Mouse (Mus musculus): ENCODE data around the gene Sobp. TPM values are rescaled to one million over a fixed set of nuclear protein-coding genes. Genes with fewer than 3 reads are reported as not detected.
A peak's percentile ranks its signal among the peaks of the same experiment; 100 is the strongest.

Gene Sobp
- polyA plus RNA-seq, 1 experiment from 2014 or later = 4.5 TPM

DNA sequence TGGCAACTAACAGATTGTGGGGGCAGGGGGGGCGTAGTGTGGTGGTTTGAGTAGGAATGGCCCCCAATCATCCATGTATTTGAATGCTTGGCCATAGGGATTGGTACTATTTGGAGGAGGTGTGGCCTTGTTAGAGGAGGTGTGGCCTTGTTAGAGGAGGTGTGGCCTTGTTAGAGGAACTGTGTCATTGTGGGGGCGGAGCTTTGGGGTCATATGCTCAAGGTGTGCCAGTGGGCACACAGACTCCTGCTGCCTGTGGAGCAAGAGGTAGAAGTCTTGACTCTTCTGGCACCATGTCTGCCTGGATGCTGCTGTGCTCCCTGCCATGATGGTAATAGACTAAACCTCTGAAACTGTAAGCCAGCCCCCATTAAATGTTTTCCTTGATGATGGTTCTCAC is 25.9 kb upstream of the Sobp start:
- no peak overlapping the region for H3K4me2 ChIP-seq (ENCODE audit: low read depth, low read length)
- H3K27ac ChIP-seq (replicated peaks; ENCODE audit: low read depth, low read length) = no peak overlapping the region
- DNase-seq (ENCODE audit: low spot score) = no peak
- no peaks in the 10 kb centered on the region for H3K9me3 ChIP-seq (ENCODE audit: control insufficient read depth, low read length)
- ATAC-seq (ENCODE audit: low read depth) = no peak
- no peaks in the 10 kb centered on the region for H3K27me3 ChIP-seq (replicated peaks; ENCODE audit: control insufficient read depth, insufficient read depth, low read length)
- no peaks in the 10 kb centered on the region for H3K4me1 ChIP-seq (ENCODE audit: control insufficient read depth, insufficient read depth, low read length)
- WGBS = 89% methylated on average over 2 of the region's 2 CpGs
- H3K4me3 ChIP-seq (ENCODE audit: low read depth, low read length) = no peak overlapping the region
- H3K36me3 ChIP-seq (ENCODE audit: control insufficient read depth, insufficient read depth, low read length) = no peaks in the 10 kb centered on the region
- no peak overlapping the region for H3K9ac ChIP-seq (ENCODE audit: low read depth, low read length)

DNA sequence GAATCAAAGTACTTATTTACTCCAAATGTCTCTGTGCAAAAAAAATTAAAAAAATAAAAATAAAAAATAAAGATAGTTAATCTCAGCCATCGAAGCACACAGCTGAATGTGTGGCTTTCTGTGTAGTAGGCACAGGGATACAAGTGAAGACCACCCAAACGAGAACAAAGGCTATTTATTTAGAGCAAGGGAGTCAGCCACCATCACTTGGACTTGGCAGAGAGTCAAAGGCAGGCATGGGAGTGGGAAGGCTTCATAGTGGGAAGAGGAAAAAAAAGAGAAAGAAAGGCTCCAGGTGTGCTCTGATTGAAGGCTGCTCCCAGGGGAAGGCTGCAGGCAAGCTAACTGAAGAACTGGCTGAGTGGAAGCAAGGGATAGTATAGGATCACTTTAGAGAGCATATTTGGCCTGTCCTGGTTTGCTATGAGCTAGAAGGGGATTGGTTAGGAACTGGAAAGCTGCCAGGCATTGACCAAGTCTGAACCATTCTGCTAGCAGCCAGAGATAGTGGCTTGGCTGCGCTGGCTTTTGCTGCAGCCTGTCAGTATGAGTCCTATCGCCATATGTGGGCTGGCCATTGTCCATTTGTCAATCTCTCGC is 6.1 kb upstream of the Sobp start:
- Histone ChIP-seq H3K36me3 (ENCODE audit: control insufficient read depth, insufficient read depth, low read length) (no peaks in the 10 kb centered on the region), H3K4me2 (ENCODE audit: low read depth, low read length) (no peak overlapping the region), H3K9ac (ENCODE audit: low read depth, low read length) (no peak overlapping the region), H3K9me3 (ENCODE audit: control insufficient read depth, low read length) (no peaks in the 10 kb centered on the region), H3K4me1 (ENCODE audit: control insufficient read depth, insufficient read depth, low read length) (0 out of 2 replicates have a peak, but pooled peaks cover 5% of the 10 kb centered on the region), H3K4me3 (ENCODE audit: low read depth, low read length) (no peak overlapping the region), H3K27ac (replicated peaks; ENCODE audit: low read depth, low read length) (no peak overlapping the region), H3K27me3 (replicated peaks; ENCODE audit: control insufficient read depth, insufficient read depth, low read length) (peaks cover 4% of the 10 kb centered on the region; the same call in 1 of the 2 replicates)
- WGBS = 57% methylated on average over 5 of the region's 5 CpGs
- ATAC-seq (ENCODE audit: low read depth) (peak; percentile 33; the same call in 1 of the 2 replicates), DNase-seq (ENCODE audit: low spot score) (peak; percentile 67)

DNA sequence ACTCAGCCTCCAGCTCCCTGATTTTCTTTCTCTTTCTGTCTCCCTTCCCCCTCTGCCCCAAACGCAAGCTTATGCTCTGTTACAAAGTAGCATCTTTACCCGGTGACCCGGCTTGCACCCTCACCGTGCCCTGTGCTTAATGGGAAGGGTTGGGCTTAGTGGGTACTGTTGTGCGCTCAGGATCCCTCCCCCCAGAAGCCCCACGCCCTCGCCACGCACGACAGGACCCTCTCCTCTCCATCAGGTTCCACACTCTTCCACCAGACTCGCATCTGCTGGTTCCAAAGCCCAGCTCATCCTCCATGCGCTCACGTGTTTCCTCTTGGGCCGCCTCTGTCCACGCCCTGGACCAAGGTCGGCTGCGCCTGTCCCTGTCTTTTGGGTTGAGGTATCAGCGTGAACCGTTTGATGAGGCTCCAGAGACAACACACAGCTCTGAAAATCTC is 849 bp upstream of the Sobp start:
- Histone ChIP-seq H3K4me1 (ENCODE audit: control insufficient read depth, insufficient read depth, low read length) (peaks cover 18% of the 10 kb centered on the region), H3K4me3 (ENCODE audit: low read depth, low read length) (peak overlapping the region; percentile 85), H3K27ac (replicated peaks; ENCODE audit: low read depth, low read length) (peak overlapping the region; percentile 84), H3K27me3 (replicated peaks; ENCODE audit: control insufficient read depth, insufficient read depth, low read length) (peaks cover 4% of the 10 kb centered on the region; the same call in 1 of the 2 replicates), H3K36me3 (ENCODE audit: control insufficient read depth, insufficient read depth, low read length) (no peaks in the 10 kb centered on the region), H3K9me3 (ENCODE audit: control insufficient read depth, low read length) (no peaks in the 10 kb centered on the region), H3K9ac (ENCODE audit: low read depth, low read length) (peak overlapping the region; percentile 87), H3K4me2 (ENCODE audit: low read depth, low read length) (peak overlapping the region; percentile 76)
- DNase-seq (ENCODE audit: low spot score) = no peak
- WGBS = under 1% methylated on average over 17 of the region's 18 CpGs
- 0 out of 2 replicates have a peak, but pooled peaks have one; percentile 0 for ATAC-seq (ENCODE audit: low read depth)

DNA sequence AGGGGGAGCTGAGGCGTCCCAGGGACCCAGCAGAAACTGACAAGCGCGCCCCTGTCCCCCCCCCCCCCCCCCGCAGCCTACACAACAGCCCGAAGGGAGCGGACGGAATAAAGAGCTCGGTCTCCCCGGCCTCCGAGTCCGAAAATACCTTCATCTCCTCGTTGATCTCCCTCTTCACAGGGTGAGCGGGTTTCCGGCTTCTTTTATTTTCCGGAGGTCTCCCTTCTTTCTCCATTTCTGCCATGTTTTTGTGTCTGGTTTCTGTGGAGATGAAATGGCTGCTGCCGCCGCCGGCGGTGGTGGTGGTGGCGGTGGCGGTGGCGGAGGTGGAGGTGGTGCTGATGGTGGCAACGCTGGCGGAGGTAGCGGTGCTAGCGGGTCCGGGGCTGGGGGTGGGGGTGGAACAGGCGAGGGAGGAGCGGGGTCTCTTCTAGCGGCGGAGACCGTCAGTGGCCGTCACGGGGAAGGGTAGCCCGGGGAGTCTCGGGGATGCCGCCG is 453 bp downstream of the Sobp start:
- Histone ChIP-seq H3K27ac (replicated peaks; ENCODE audit: low read depth, low read length) (peak overlapping the region; percentile 84), H3K27me3 (replicated peaks; ENCODE audit: control insufficient read depth, insufficient read depth, low read length) (peaks cover 4% of the 10 kb centered on the region; the same call in 1 of the 2 replicates), H3K4me1 (ENCODE audit: control insufficient read depth, insufficient read depth, low read length) (peaks cover 25% of the 10 kb centered on the region), H3K9ac (ENCODE audit: low read depth, low read length) (peak overlapping the region; percentile 87), H3K9me3 (ENCODE audit: control insufficient read depth, low read length) (no peaks in the 10 kb centered on the region), H3K4me3 (ENCODE audit: low read depth, low read length) (peak overlapping the region; percentile 85), H3K4me2 (ENCODE audit: low read depth, low read length) (peak overlapping the region; percentile 76), H3K36me3 (ENCODE audit: control insufficient read depth, insufficient read depth, low read length) (no peaks in the 10 kb centered on the region)
- WGBS = 0% methylated on average over 27 of the region's 38 CpGs
- DNase-seq (ENCODE audit: low spot score) = no peak
- peak; percentile 35; the same call in 1 of the 2 replicates for ATAC-seq (ENCODE audit: low read depth)

DNA sequence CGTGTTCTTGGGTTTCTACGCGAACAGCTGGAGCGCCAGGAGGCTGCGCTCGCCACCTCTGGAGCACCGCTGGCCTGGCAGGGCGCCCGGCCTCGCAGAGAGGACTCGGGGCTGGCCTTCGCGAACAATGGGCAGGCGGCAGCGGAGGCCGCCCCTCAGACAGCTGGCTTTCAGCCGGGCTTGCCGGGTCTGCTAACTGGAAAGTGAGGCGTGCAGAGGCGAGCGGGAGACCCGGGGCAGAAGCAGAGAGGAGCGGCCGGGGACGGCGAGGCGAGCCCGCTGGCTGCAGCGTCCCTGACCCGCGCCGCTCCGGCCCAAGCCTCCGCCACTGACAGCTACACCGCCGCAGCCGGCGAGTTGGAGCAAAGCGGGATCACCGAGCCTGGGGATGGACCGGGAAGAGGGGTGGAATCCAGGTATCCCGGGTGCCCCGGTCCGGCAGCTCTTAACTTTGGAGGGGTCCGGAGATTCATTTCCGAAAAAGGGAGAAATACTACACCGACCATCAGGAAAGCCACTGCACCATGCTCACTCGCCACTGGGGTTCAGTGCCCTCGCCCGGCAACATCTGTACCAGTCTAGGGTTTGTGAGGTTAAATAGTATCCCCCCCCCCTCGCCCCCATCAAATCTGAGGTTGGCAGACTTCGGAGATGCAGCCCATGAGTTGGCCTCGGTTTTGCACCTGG is 1.0 kb downstream of the Sobp start:
- no peaks in the 10 kb centered on the region for H3K9me3 ChIP-seq (ENCODE audit: control insufficient read depth, low read length)
- H3K4me2 ChIP-seq (ENCODE audit: low read depth, low read length) = peak overlapping the region; percentile 76
- DNase-seq (ENCODE audit: low spot score) (peak; percentile 87), ATAC-seq (ENCODE audit: low read depth) (peak; percentile 45)
- peak overlapping the region; percentile 87 for H3K9ac ChIP-seq (ENCODE audit: low read depth, low read length)
- no peaks in the 10 kb centered on the region for H3K36me3 ChIP-seq (ENCODE audit: control insufficient read depth, insufficient read depth, low read length)
- peaks cover 25% of the 10 kb centered on the region for H3K4me1 ChIP-seq (ENCODE audit: control insufficient read depth, insufficient read depth, low read length)
- H3K27ac ChIP-seq (replicated peaks; ENCODE audit: low read depth, low read length) = peak overlapping the region; percentile 84
- H3K27me3 ChIP-seq (replicated peaks; ENCODE audit: control insufficient read depth, insufficient read depth, low read length) = peaks cover 4% of the 10 kb centered on the region; the same call in 1 of the 2 replicates
- H3K4me3 ChIP-seq (ENCODE audit: low read depth, low read length) = peak overlapping the region; percentile 85
- WGBS = 1% methylated on average over 43 of the region's 53 CpGs

DNA sequence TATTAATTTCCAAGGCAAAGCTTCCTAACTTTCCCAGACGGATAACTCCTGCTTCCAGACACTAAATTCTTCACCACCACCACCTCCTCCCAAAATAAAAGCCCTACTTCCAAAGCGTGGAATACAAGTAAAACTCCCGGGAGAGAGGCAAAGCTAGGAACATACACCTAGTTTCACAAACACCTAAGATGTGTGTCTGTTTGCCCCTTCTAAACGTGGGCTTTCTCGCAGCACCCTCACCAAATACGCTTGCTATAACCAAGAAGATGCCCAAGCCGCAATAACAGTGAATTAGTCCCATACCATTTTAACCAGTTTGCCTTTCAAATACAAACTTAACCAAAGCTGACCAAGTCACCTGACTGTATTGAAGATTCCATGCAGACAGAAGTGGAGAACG is 1.8 kb downstream of the Sobp start:
- DNase-seq (ENCODE audit: low spot score) = no peak
- Histone ChIP-seq H3K4me3 (ENCODE audit: low read depth, low read length) (peak overlapping the region; percentile 85), H3K9ac (ENCODE audit: low read depth, low read length) (peak overlapping the region; percentile 87), H3K27me3 (replicated peaks; ENCODE audit: control insufficient read depth, insufficient read depth, low read length) (peaks cover 4% of the 10 kb centered on the region; the same call in 1 of the 2 replicates), H3K4me1 (ENCODE audit: control insufficient read depth, insufficient read depth, low read length) (peaks cover 25% of the 10 kb centered on the region), H3K9me3 (ENCODE audit: control insufficient read depth, low read length) (no peaks in the 10 kb centered on the region), H3K4me2 (ENCODE audit: low read depth, low read length) (peak overlapping the region; percentile 76), H3K36me3 (ENCODE audit: control insufficient read depth, insufficient read depth, low read length) (no peaks in the 10 kb centered on the region), H3K27ac (replicated peaks; ENCODE audit: low read depth, low read length) (peak overlapping the region; percentile 84)
- no peak for ATAC-seq (ENCODE audit: low read depth)
- 3% methylated on average over 8 of the region's 8 CpGs for WGBS

DNA sequence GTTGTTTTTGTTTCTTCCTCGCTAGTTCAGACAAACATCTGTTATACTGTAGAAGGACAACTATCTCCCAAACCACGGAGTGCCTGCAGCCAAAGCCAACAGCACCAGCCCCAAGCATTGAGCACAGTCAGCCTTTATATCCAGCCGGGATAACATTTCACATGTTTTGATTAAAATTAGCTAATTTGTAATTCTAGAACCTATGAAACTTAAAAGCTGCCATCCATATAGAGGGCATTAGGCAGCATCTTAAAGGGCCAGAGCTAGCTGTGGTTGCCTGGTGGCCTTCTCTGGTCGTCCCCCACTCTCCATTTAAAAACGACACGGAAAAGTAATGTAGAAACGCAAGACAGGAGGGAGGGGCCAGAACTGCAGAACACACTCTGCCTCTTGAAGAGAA is 2.3 kb downstream of the Sobp start:
- no peaks in the 10 kb centered on the region for H3K9me3 ChIP-seq (ENCODE audit: control insufficient read depth, low read length)
- peak overlapping the region; percentile 76 for H3K4me2 ChIP-seq (ENCODE audit: low read depth, low read length)
- H3K27me3 ChIP-seq (replicated peaks; ENCODE audit: control insufficient read depth, insufficient read depth, low read length) = peaks cover 4% of the 10 kb centered on the region; the same call in 1 of the 2 replicates
- H3K9ac ChIP-seq (ENCODE audit: low read depth, low read length) = peak overlapping the region; percentile 87; the same call in 1 of the 2 replicates
- WGBS = 3% methylated on average over 7 of the region's 7 CpGs
- peak overlapping the region; percentile 85 for H3K4me3 ChIP-seq (ENCODE audit: low read depth, low read length)
- no peaks in the 10 kb centered on the region for H3K36me3 ChIP-seq (ENCODE audit: control insufficient read depth, insufficient read depth, low read length)
- ATAC-seq (ENCODE audit: low read depth) (no peak), DNase-seq (ENCODE audit: low spot score) (peak; percentile 63)
- H3K27ac ChIP-seq (replicated peaks; ENCODE audit: low read depth, low read length) = peak overlapping the region; percentile 84
- peaks cover 25% of the 10 kb centered on the region for H3K4me1 ChIP-seq (ENCODE audit: control insufficient read depth, insufficient read depth, low read length)

DNA sequence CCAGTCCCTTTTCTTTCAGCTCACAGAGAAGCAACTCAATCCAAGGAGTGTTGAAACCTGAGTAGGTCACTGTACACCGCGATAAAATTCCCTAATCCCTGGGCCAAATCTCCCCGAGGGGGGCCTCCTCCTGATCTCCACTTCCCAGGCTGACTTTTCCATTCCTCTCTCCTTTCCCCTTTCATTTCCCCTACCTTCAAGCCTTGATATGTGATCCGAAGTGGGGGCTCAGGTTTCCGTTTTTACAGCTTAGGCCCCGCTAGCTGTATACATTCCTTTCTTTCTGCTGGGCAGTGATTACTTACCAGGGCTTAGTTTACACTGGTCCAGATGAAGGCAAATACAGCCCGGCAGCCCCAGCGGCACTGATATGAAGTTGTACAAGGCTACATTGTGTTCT is 3.2 kb downstream of the Sobp start:
- H3K4me1 ChIP-seq (ENCODE audit: control insufficient read depth, insufficient read depth, low read length) = peaks cover 25% of the 10 kb centered on the region
- peak overlapping the region; percentile 61 for H3K27ac ChIP-seq (replicated peaks; ENCODE audit: low read depth, low read length)
- 0 out of 2 replicates have a peak, but pooled peaks cover 4% of the 10 kb centered on the region for H3K9me3 ChIP-seq (ENCODE audit: control insufficient read depth, low read length)
- H3K9ac ChIP-seq (ENCODE audit: low read depth, low read length) = peak overlapping the region; percentile 31; the same call in 1 of the 2 replicates
- ATAC-seq (ENCODE audit: low read depth) (peak; percentile 17; the same call in 1 of the 2 replicates), DNase-seq (ENCODE audit: low spot score) (peak; percentile 67)
- H3K4me3 ChIP-seq (ENCODE audit: low read depth, low read length) = peak overlapping the region; percentile 85
- H3K27me3 ChIP-seq (replicated peaks; ENCODE audit: control insufficient read depth, insufficient read depth, low read length) = peaks cover 4% of the 10 kb centered on the region; the same call in 1 of the 2 replicates
- 1% methylated on average over 8 of the region's 8 CpGs for WGBS
- no peaks in the 10 kb centered on the region for H3K36me3 ChIP-seq (ENCODE audit: control insufficient read depth, insufficient read depth, low read length)
- peak overlapping the region; percentile 76 for H3K4me2 ChIP-seq (ENCODE audit: low read depth, low read length)

Data from embryonic facial prominence, embryonic 14.5 days (tissue).